Mouse (Mus musculus) embryonic facial prominence, embryonic 15.5 days (tissue): ENCODE measurements around the gene Ptpn13. TPM values are rescaled to one million over a fixed set of nuclear protein-coding genes. Genes with fewer than 3 reads are reported as not detected.

ENCODE experiments used
- ATAC-seq: fragments of 200-750 bp; cut with Nextera tagmentation; 2 replicates; pipeline ENCODE4 v1.8.0; 2017; ENCODE audit warnings: low read depth, moderate TSS enrichment; ENCODE audit not compliant: insufficient number of reproducible peaks, low FRiP score, low TSS enrichment
- H3K27ac ChIP-seq: fragments of 300-500 bp; sonication (generic); replicated peaks from 2 replicates; pipeline ENCODE4 v1.5.1; 2015; ENCODE audit warnings: mild to moderate bottlenecking, inconsistent platforms
- H3K27me3 ChIP-seq: fragments of 300-500 bp; sonication (generic); 2 replicates; pipeline ENCODE4 v1.6.1; 2015; ENCODE audit warnings: inconsistent platforms
- H3K36me3 ChIP-seq: fragments of 300-500 bp; sonication (generic); 2 replicates; pipeline ENCODE4 v1.6.1; 2015; ENCODE audit warnings: mild to moderate bottlenecking, inconsistent platforms
- H3K4me1 ChIP-seq: fragments of 300-500 bp; sonication (generic); 2 replicates; pipeline ENCODE4 v1.6.1; 2015; ENCODE audit warnings: inconsistent platforms
- H3K4me2 ChIP-seq: fragments of 300-500 bp; sonication (generic); replicated peaks from 2 replicates; pipeline ENCODE4 v1.6.1; 2015; ENCODE audit warnings: mild to moderate bottlenecking, inconsistent platforms
- H3K4me3 ChIP-seq: fragments of 300-500 bp; sonication (generic); replicated peaks from 2 replicates; pipeline ENCODE4 v1.5.1; 2015; ENCODE audit warnings: mild to moderate bottlenecking, inconsistent platforms
- H3K9ac ChIP-seq: fragments of 300-500 bp; sonication (generic); 2 replicates; pipeline ENCODE4 v1.6.1; 2015; ENCODE audit warnings: inconsistent platforms
- H3K9me3 ChIP-seq: fragments of 300-500 bp; sonication (generic); replicated peaks from 2 replicates; pipeline ENCODE4 v1.6.1; 2016; ENCODE audit warnings: inconsistent platforms
- WGBS: fragments of 180-500 bp; shearing (Covaris S2); methylation state at CpG from one replicate; pipeline ENCODE4 v1.1.7; 2015; 5-methylcytosine and 5-hydroxymethylcytosine counted together
- polyA plus RNA-seq: library from polyadenylated mRNA; unstranded; fragments of >200 nt; fragmentation: Nextera tagmentation; extraction: Ambion mirVana; gene quantifications from 2 replicates; pipeline ENCODE4 v1.2.1, GENCODE M21; 2015

Ptpn13 gene
- polyA plus RNA-seq, 1 experiment from 2014 or later = 22.7 TPM

- WGBS = 55% methylated on average over 14 of the region's 14 CpGs
Observed at GRCm38 (mm10) chr5:103596467-103597146, 171.6 kb downstream of the Ptpn13 start.

DNA sequence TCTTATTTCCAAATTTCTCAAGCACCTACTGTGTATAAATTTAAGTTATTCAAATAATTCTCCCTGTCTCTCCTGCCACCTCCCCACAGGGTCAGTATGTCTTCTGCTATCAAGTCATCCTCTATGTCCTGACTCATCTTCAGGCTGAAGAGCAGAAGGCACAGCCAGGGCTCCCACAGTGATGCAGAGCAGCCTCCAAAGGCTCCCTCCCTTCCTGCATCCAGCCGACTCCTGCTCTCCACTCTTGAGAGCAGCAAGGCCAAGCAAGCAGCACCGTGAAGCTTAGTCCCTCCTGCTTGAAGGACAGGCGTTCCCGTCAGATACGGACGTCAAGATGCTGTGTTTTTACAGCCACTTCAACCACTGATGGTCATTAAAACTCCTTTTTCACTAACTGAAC is 172.6 kb downstream of the Ptpn13 start:
- 60% methylated on average over 6 of the region's 6 CpGs for WGBS
- no peaks in the 10 kb centered on the region for H3K27me3 ChIP-seq
- no peak overlapping the region for H3K4me2 ChIP-seq
- 0 out of 2 replicates have a peak overlapping the region, but pooled peaks have one; percentile 1 for H3K27ac ChIP-seq
- ATAC-seq = no peak
- H3K4me1 ChIP-seq = peaks cover 26% of the 10 kb centered on the region
- H3K9me3 ChIP-seq = no peaks in the 10 kb centered on the region
- H3K9ac ChIP-seq = no peak overlapping the region
- H3K4me3 ChIP-seq = no peak overlapping the region
- H3K36me3 ChIP-seq = 0 out of 2 replicates have a peak, but pooled peaks cover 3% of the 10 kb centered on the region

More at GRCm38 (mm10) chr5:103596467-103597146, 171.6 kb downstream of the Ptpn13 start:
- Histone ChIP-seq H3K9me3 (no peaks in the 10 kb centered on the region), H3K4me1 (peaks cover 26% of the 10 kb centered on the region), H3K4me3 (no peak overlapping the region), H3K27ac (peak overlapping the region; percentile 71), H3K27me3 (no peaks in the 10 kb centered on the region), H3K9ac (no peak overlapping the region), H3K36me3 (peaks cover 3% of the 10 kb centered on the region; the same call in 1 of the 2 replicates), H3K4me2 (no peak overlapping the region)
- ATAC-seq = peak; percentile 35; the same call in 1 of the 2 replicates

- Histone ChIP-seq H3K9ac (no peak overlapping the region), H3K27me3 (no peaks in the 10 kb centered on the region), H3K27ac (peak overlapping the region; percentile 68), H3K4me1 (peaks cover 32% of the 10 kb centered on the region), H3K36me3 (0 out of 2 replicates have a peak, but pooled peaks cover 3% of the 10 kb centered on the region), H3K4me3 (no peak overlapping the region), H3K9me3 (no peaks in the 10 kb centered on the region), H3K4me2 (no peak overlapping the region)
- 79% methylated on average over 9 of the region's 9 CpGs for WGBS
- no peak for ATAC-seq
Observed at GRCm38 (mm10) chr5:103598264-103598663, 173.3 kb downstream of the Ptpn13 start.

- Histone ChIP-seq H3K4me1 (peaks cover 36% of the 10 kb centered on the region), H3K27me3 (no peaks in the 10 kb centered on the region), H3K9me3 (no peaks in the 10 kb centered on the region), H3K4me3 (no peak overlapping the region), H3K36me3 (0 out of 2 replicates have a peak, but pooled peaks cover 3% of the 10 kb centered on the region), H3K4me2 (no peak overlapping the region), H3K9ac (no peak overlapping the region), H3K27ac (peak overlapping the region; percentile 68)
- ATAC-seq = no peak; the same call in 1 of the 2 replicates
- 57% methylated on average over 5 of the region's 5 CpGs for WGBS
Observed at GRCm38 (mm10) chr5:103598881-103599280, 173.9 kb downstream of the Ptpn13 start.

GRCm38 (mm10) chr5:103603115-103603893 is 178.3 kb downstream of the Ptpn13 start:
- WGBS = 49% methylated on average over 11 of the region's 11 CpGs
- peak overlapping the region; percentile 55; the same call in 1 of the 2 replicates for H3K27ac ChIP-seq

GRCm38 (mm10) chr5:103605707-103606106 is 180.7 kb downstream of the Ptpn13 start:
- WGBS = 70% methylated on average over 7 of the region's 7 CpGs
- no peaks in the 10 kb centered on the region for H3K27me3 ChIP-seq

More at GRCm38 (mm10) chr5:103603115-103603893, 178.3 kb downstream of the Ptpn13 start:
- Histone ChIP-seq H3K27me3 (no peaks in the 10 kb centered on the region), H3K9me3 (no peaks in the 10 kb centered on the region), H3K9ac (no peak overlapping the region), H3K4me3 (no peak overlapping the region), H3K4me1 (peaks cover 22% of the 10 kb centered on the region), H3K36me3 (no peaks in the 10 kb centered on the region), H3K4me2 (no peak overlapping the region)
- ATAC-seq = peak; percentile 49; the same call in 1 of the 2 replicates

GRCm38 (mm10) chr5:103610148-103610547 is 185.2 kb downstream of the Ptpn13 start:
- WGBS = 50% methylated on average over 5 of the region's 5 CpGs
- H3K4me1 ChIP-seq = no peaks in the 10 kb centered on the region
- no peak overlapping the region for H3K9ac ChIP-seq
- H3K27me3 ChIP-seq = no peaks in the 10 kb centered on the region
- no peaks in the 10 kb centered on the region for H3K36me3 ChIP-seq
- H3K4me2 ChIP-seq = no peak overlapping the region
- H3K27ac ChIP-seq = no peak overlapping the region
- no peak overlapping the region for H3K4me3 ChIP-seq
- no peaks in the 10 kb centered on the region for H3K9me3 ChIP-seq
- no peak for ATAC-seq

More at GRCm38 (mm10) chr5:103605707-103606106, 180.7 kb downstream of the Ptpn13 start:
- Histone ChIP-seq H3K9ac (no peak overlapping the region), H3K4me3 (no peak overlapping the region), H3K4me2 (no peak overlapping the region), H3K27ac (no peak overlapping the region), H3K36me3 (no peaks in the 10 kb centered on the region), H3K9me3 (no peaks in the 10 kb centered on the region), H3K4me1 (peaks cover 10% of the 10 kb centered on the region; the same call in 1 of the 2 replicates)
- ATAC-seq = no peak

DNA sequence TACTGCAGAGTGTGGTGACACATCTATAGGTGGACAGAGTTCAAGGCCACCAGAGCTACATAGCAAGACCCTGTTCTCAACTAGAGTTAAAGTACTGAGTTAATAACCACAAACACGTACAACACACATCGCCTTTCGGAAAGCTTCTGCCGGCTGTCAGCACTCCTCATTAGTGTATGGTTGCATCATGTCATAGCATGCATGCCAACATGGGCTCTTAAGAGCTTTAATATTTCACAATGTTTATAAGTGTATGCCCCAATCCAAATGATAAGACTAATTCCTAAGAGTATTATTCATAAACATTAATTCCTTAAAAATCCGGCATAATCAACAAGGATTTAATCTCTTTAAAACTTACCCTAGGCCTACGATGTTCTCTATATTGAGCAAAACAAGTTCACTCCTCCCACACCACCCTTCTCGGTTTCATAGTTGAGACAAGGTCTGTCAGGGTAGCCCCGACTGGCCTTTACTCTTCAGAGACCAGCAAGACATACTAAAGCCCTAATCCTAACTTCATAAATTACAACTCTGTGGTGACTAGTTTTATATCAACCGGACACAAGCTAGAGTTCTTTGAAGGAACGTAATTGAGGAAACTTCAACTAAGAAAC is 186.0 kb downstream of the Ptpn13 start:
- ATAC-seq = no peak
- peak overlapping the region; percentile 61; the same call in 1 of the 2 replicates for H3K27ac ChIP-seq
- H3K4me1 ChIP-seq = no peaks in the 10 kb centered on the region
- no peaks in the 10 kb centered on the region for H3K27me3 ChIP-seq
- 75% methylated on average over 10 of the region's 10 CpGs for WGBS
- no peaks in the 10 kb centered on the region for H3K36me3 ChIP-seq
- H3K4me3 ChIP-seq = no peak overlapping the region
- H3K4me2 ChIP-seq = no peak overlapping the region
- no peak overlapping the region for H3K9ac ChIP-seq
- no peaks in the 10 kb centered on the region for H3K9me3 ChIP-seq

- no peaks in the 10 kb centered on the region for H3K4me1 ChIP-seq
- H3K4me2 ChIP-seq = no peak overlapping the region
- ATAC-seq = no peak
- no peaks in the 10 kb centered on the region for H3K9me3 ChIP-seq
- H3K36me3 ChIP-seq = no peaks in the 10 kb centered on the region
- H3K27me3 ChIP-seq = no peaks in the 10 kb centered on the region
- H3K9ac ChIP-seq = no peak overlapping the region
- 79% methylated on average over 7 of the region's 7 CpGs for WGBS
- no peak overlapping the region for H3K4me3 ChIP-seq
- no peak overlapping the region for H3K27ac ChIP-seq
Observed at GRCm38 (mm10) chr5:103612316-103612715, 187.3 kb downstream of the Ptpn13 start.

DNA sequence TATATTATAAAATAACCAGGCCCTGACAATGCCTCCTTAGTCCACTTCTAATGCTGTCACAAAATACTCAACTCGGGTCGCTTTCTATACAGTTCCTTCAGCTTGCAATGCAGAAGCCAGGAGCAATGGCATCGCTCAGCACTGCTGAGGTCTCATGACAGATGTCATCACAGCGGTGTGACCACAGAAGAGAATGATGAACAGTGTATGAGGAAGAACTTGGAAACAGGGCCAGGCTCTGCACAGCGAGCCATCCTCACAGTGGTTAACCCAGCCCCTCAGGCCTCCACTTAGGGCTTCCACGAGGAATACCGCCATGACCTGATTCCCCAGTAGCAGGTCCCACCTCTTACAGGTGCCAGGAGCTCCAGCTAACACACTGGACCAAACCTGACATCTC is 189.4 kb downstream of the Ptpn13 start:
- H3K9ac ChIP-seq = no peak overlapping the region
- no peaks in the 10 kb centered on the region for H3K27me3 ChIP-seq
- no peak overlapping the region for H3K27ac ChIP-seq
- no peak overlapping the region for H3K4me2 ChIP-seq
- no peaks in the 10 kb centered on the region for H3K9me3 ChIP-seq
- no peak overlapping the region for H3K4me3 ChIP-seq
- 79% methylated on average over 7 of the region's 7 CpGs for WGBS
- no peak for ATAC-seq
- no peaks in the 10 kb centered on the region for H3K4me1 ChIP-seq
- H3K36me3 ChIP-seq = no peaks in the 10 kb centered on the region

- no peaks in the 10 kb centered on the region for H3K27me3 ChIP-seq
- H3K9me3 ChIP-seq = no peaks in the 10 kb centered on the region
- no peak overlapping the region for H3K4me2 ChIP-seq
- no peak overlapping the region for H3K9ac ChIP-seq
- H3K4me3 ChIP-seq = no peak overlapping the region
- peaks cover 9% of the 10 kb centered on the region for H3K4me1 ChIP-seq
- no peak for ATAC-seq
- no peak overlapping the region for H3K27ac ChIP-seq
- no peaks in the 10 kb centered on the region for H3K36me3 ChIP-seq
- WGBS = 57% methylated on average over 9 of the region's 9 CpGs
Observed at GRCm38 (mm10) chr5:103617191-103617590, 192.2 kb downstream of the Ptpn13 start.
